Mouse (Mus musculus) retina, embryonic 14.5 days (tissue): ENCODE data around the gene Itpk1.

Source experiments
- DNase-seq: peaks from one replicate; pipeline ENCODE4 v3.0.0-alpha.2; 2015; ENCODE audit warnings: low spot score

Gene Itpk1

GRCm38 (mm10) chr12:102713153-102713865 is 8.6 kb upstream of the Itpk1 start:
- no peak for DNase-seq

- DNase-seq = no peak
Observed at GRCm38 (mm10) chr12:102710851-102711375, 6.2 kb upstream of the Itpk1 start.

GRCm38 (mm10) chr12:102709896-102710295 is 5.2 kb upstream of the Itpk1 start:
- no peak for DNase-seq

- no peak for DNase-seq
Observed at GRCm38 (mm10) chr12:102708220-102708619, 3.5 kb upstream of the Itpk1 start.

- no peak for DNase-seq
Observed at GRCm38 (mm10) chr12:102706833-102707463, 2.2 kb upstream of the Itpk1 start.

DNA sequence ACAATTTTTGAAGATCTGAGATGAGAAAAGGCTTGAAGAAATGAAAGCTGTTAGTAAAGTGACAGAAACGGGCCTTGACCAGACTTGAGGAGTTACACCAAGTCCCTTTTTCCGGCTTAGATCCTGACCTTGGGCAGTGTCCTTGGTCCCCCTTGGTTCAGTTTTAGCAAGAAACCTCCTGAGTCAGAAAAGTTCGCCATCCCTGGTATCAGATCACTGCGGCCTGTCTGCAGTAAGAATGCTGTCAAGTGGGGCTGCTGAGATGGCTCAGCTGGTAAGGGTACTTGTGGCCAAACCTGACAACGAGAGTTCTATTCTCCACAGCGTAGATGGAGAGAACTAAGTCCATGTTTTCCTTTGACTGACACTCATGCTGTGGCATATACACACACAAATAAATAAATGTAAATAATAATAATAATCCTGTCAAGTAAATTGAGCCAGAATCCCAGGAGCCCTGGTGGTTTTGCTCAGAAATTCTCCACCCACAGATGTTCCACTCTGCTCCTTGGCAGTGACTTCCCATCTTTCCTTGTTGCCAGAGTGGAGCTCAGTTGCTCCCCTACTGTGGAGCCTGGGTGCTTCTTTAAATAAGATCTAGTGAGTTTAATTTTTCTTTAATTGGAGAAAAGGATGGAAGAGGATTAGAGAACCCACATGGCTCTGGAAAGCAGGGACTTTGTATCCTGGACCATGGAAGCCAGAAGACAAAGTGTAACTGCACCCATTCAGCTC is 1.3 kb upstream of the Itpk1 start:
- no peak for DNase-seq

- peak; percentile 93 for DNase-seq
Observed at GRCm38 (mm10) chr12:102705216-102705871, 614 bp upstream of the Itpk1 start.

GRCm38 (mm10) chr12:102703921-102704408 is 765 bp downstream of the Itpk1 start:
- DNase-seq = peak; percentile 47

DNA sequence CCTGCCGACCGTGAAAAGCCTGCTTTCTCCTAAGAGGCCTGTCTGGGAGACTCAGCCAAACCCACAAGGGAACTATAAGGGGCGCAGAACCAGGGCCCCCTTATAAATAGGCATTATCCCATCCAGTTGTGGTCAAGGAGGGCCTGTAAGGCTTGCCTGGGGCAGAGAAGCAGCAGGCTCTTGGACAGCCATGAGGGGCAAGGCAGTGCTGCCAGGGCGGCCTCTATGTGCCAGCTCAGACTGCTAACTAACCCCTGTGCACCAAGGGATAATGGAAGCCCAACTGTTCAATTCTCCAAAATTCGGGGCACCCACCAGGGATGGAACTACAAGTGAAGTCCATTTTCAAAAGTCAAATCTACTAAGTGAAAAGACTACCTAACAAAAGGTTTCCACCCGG is 1.3 kb downstream of the Itpk1 start:
- no peak for DNase-seq

DNA sequence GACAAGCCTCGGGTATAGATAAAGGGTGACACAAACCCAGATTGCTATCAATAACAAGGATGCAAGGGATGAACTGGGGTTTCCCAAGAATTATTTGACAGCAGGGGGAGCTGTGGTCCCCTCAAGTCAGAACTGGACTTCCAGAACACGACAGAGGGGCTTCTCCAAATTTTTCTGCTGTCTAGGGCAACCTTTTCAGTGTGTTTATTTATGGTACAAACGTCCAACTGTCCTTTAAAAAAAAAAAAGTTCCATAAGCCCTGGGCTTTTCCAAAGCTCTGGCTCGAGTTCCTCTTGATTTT is 1.7 kb downstream of the Itpk1 start:
- DNase-seq = peak; percentile 63

GRCm38 (mm10) chr12:102702356-102703110 is 2.2 kb downstream of the Itpk1 start:
- DNase-seq = peak; percentile 92

GRCm38 (mm10) chr12:102701691-102702207 is 3.0 kb downstream of the Itpk1 start:
- no peak for DNase-seq

DNA sequence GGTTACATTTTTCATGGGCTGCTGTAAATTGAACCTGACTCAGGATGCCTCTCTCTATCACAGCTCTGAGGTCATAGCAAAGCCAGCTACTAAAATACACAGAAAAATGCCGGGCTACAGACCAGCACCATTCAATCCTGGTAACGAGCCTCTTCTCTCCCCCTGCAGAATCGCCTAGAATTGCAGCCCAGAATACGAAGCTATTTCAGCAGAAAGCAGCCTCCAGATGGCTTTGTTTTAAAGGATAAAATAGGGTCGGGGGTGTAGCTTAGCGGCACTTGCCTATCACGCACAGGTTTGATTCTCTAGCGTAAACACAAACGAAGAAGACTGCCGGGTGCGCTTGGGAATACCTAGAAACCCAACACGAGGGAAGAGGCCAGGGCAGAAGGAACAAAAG is 4.3 kb downstream of the Itpk1 start:
- DNase-seq = no peak

DNA sequence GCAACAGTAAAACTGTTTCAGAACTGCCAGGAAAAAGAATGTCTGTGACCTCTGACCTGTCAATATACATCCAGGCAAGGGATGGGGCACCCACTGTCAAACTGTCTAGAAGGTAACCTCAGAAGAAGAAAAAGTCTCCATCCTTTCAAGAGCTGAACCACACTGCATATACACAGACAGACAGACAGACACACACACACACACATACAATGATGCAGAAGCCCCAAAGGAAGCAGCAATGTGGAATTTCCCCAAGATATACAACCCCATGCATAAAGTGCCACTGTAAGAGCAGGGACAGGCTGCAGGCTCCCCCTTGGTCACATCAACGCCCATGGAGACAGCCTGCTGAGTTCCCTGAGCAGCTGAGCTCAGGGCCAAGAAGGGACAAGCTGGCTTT is 5.6 kb downstream of the Itpk1 start:
- DNase-seq = no peak

- peak; percentile 49 for DNase-seq
Observed at GRCm38 (mm10) chr12:102698089-102698684, 6.5 kb downstream of the Itpk1 start.

GRCm38 (mm10) chr12:102697381-102697780 is 7.3 kb downstream of the Itpk1 start:
- DNase-seq = no peak

GRCm38 (mm10) chr12:102696635-102697354 is 7.9 kb downstream of the Itpk1 start:
- DNase-seq = no peak

DNA sequence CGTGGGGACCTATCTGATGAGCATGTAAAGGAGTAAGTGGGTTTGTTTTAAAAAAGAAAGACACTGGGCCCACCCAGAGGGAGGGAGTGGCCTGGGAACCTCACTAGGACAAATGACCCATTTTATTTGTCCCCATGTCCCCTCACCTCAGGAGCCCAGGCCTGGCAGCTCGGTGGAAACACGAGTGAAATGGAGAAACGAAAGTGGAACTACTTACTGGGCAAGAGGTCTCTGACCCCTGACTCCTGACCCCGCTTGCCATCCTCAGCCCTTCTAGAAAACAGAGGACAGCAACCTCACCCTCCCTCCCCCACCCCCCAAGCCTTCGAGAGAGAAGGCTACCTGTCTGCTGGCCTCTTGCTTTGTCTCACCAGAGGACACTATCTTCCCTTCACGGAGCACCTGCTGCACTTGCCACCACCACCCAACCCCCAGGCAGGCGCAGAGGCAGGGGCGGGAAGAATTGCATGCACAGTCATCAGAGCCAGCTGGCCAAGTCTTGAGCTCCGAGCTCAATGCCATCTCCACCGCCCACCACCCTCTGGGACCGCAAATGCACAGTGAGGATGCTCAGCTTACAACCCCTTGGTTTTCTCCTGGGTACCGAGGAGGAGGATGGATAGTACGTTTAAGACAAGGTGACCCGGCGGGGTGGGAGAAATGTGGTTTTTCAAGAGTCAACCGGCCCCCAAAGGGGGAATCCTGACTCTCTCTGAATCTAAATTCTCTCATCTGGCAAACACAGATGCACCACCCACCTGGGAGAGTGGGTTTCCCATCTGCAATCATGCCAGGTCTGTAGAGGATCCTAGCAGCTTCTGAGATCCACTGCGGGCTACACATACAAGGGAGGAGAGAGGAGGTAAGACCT is 9.1 kb downstream of the Itpk1 start:
- no peak for DNase-seq

- DNase-seq = no peak
Observed at GRCm38 (mm10) chr12:102691761-102692160, 13.0 kb downstream of the Itpk1 start.
